Mouse (Mus musculus) embryonic facial prominence, embryonic 15.5 days (tissue): ENCODE measurements around the gene Ift46. TPM values are rescaled to one million over a fixed set of nuclear protein-coding genes. Genes with fewer than 3 reads are reported as not detected.

Experiments used
- ATAC-seq: fragments of 200-750 bp; cut with Nextera tagmentation; 2 replicates; pipeline ENCODE4 v1.8.0; 2017; ENCODE audit warnings: low read depth, moderate TSS enrichment; ENCODE audit not compliant: insufficient number of reproducible peaks, low FRiP score, low TSS enrichment
- H3K27ac ChIP-seq: fragments of 300-500 bp; sonication (generic); replicated peaks from 2 replicates; pipeline ENCODE4 v1.5.1; 2015; ENCODE audit warnings: mild to moderate bottlenecking, inconsistent platforms
- H3K27me3 ChIP-seq: fragments of 300-500 bp; sonication (generic); 2 replicates; pipeline ENCODE4 v1.6.1; 2015; ENCODE audit warnings: inconsistent platforms
- H3K36me3 ChIP-seq: fragments of 300-500 bp; sonication (generic); 2 replicates; pipeline ENCODE4 v1.6.1; 2015; ENCODE audit warnings: mild to moderate bottlenecking, inconsistent platforms
- H3K4me1 ChIP-seq: fragments of 300-500 bp; sonication (generic); 2 replicates; pipeline ENCODE4 v1.6.1; 2015; ENCODE audit warnings: inconsistent platforms
- H3K4me2 ChIP-seq: fragments of 300-500 bp; sonication (generic); replicated peaks from 2 replicates; pipeline ENCODE4 v1.6.1; 2015; ENCODE audit warnings: mild to moderate bottlenecking, inconsistent platforms
- H3K4me3 ChIP-seq: fragments of 300-500 bp; sonication (generic); replicated peaks from 2 replicates; pipeline ENCODE4 v1.5.1; 2015; ENCODE audit warnings: mild to moderate bottlenecking, inconsistent platforms
- H3K9ac ChIP-seq: fragments of 300-500 bp; sonication (generic); 2 replicates; pipeline ENCODE4 v1.6.1; 2015; ENCODE audit warnings: inconsistent platforms
- H3K9me3 ChIP-seq: fragments of 300-500 bp; sonication (generic); replicated peaks from 2 replicates; pipeline ENCODE4 v1.6.1; 2016; ENCODE audit warnings: inconsistent platforms
- WGBS: fragments of 180-500 bp; shearing (Covaris S2); methylation state at CpG from one replicate; pipeline ENCODE4 v1.1.7; 2015; 5-methylcytosine and 5-hydroxymethylcytosine counted together
- polyA plus RNA-seq: library from polyadenylated mRNA; unstranded; fragments of >200 nt; fragmentation: Nextera tagmentation; extraction: Ambion mirVana; gene quantifications from 2 replicates; pipeline ENCODE4 v1.2.1, GENCODE M21; 2015

Ift46 gene
- polyA plus RNA-seq, 1 experiment from 2014 or later: 125 TPM

GRCm38 (mm10) chr9:44792842-44793241 is 25.1 kb downstream of the Ift46 start:
- Histone ChIP-seq H3K9me3 (no peaks in the 10 kb centered on the region), H3K36me3 (peaks cover 44% of the 10 kb centered on the region), H3K4me2 (no peak overlapping the region), H3K4me3 (no peak overlapping the region), H3K27me3 (peaks cover 3% of the 10 kb centered on the region), H3K27ac (no peak overlapping the region; the same call in 1 of the 2 replicates), H3K4me1 (0 out of 2 replicates have a peak, but pooled peaks cover 4% of the 10 kb centered on the region), H3K9ac (no peak overlapping the region)
- ATAC-seq: 0 out of 2 replicates have a peak, but pooled peaks have one; percentile 46
- 53% methylated on average over 9 of the region's 9 CpGs for WGBS

DNA sequence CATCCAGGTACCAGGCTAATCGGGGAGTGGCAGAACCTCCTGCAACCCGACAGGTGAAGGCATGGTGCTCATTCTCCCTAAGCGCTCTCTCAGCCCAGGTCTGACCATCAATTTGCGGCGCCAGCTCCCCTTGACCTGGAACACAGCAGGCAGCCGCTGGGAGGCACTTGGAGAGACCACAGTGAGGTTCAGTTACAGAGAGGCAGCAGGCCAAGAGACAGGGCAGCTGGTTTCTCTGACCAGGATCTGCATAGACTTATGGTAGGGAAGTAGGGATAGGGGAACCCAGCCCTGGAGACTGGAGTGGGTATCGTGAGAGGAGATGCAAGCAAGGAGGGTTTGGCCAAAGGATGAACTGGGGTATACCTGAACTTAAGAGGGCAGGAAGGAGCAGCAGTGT is 30.6 kb downstream of the Ift46 start:
- no peaks in the 10 kb centered on the region for H3K9me3 ChIP-seq
- H3K4me3 ChIP-seq: 0 out of 2 replicates have a peak overlapping the region, but pooled peaks have one; percentile 61
- 46% methylated on average over 7 of the region's 7 CpGs for WGBS
- H3K36me3 ChIP-seq: no peaks in the 10 kb centered on the region
- no peak overlapping the region for H3K27ac ChIP-seq
- no peak for ATAC-seq
- H3K4me2 ChIP-seq: peak overlapping the region; percentile 98
- peaks cover 21% of the 10 kb centered on the region for H3K4me1 ChIP-seq
- H3K27me3 ChIP-seq: peaks cover 18% of the 10 kb centered on the region
- H3K9ac ChIP-seq: no peak overlapping the region

DNA sequence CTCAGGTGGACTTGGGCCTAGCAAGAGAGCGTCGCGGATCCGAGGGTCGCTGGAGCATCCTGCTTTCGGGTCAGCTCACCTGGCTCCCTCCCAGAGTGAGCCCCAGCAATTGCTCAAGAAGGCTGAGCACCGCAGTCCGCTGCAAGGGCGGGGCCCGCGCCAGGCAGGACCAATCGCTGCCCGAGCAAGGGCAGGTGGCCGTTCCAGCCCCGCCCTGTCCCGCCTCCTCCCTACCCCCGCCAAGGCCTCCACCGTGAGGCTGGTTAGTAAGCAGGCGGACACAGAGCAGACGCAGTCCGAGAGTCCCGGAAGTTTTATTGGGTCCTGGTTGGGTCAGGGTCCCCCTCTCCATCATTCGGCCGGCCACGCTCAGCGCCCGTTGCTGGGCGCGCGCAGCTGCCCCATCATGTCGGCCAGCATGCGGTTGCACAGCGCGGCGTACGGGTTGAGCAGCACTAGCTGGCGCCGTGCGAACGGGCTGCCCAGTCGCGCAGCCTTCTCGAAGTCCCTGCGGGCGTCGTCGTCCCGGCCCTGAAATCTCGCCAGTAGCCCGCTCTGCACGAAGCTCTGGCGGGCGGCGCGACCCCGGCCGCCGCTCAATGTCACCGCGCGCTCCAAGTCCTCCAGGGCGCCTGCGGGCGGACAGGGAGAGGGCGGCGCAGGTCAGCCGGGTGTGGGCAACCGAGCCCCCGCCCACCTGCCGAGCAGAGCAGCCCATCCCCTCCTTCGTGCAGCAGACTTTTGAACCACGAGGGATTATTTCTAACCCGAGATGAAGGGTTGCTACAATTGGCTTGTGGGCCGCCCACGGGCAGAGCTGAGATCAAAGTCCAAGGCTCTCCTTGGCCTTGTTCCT is 31.6 kb downstream of the Ift46 start, which contains the start of gene Tmem25:
Tmem25 (minus strand) TSS at position 206 of the 856 bp plus-strand sequence.
- no peaks in the 10 kb centered on the region for H3K36me3 ChIP-seq
- peak within 1 kb of the TSS; percentile 98 for H3K4me2 ChIP-seq
- ATAC-seq: peak; percentile 87
- H3K4me1 ChIP-seq: peaks cover 21% of the 10 kb centered on the region
- H3K9ac ChIP-seq: peak within 1 kb of the TSS; percentile 53
- peaks cover 18% of the 10 kb centered on the region for H3K27me3 ChIP-seq
- H3K9me3 ChIP-seq: no peaks in the 10 kb centered on the region
- peak within 1 kb of the TSS; percentile 61 for H3K4me3 ChIP-seq
- under 1% methylated on average over 75 of the region's 75 CpGs for WGBS
- 0 out of 2 replicates have a peak within 1 kb of the TSS, but pooled peaks have one; percentile 25 for H3K27ac ChIP-seq

DNA sequence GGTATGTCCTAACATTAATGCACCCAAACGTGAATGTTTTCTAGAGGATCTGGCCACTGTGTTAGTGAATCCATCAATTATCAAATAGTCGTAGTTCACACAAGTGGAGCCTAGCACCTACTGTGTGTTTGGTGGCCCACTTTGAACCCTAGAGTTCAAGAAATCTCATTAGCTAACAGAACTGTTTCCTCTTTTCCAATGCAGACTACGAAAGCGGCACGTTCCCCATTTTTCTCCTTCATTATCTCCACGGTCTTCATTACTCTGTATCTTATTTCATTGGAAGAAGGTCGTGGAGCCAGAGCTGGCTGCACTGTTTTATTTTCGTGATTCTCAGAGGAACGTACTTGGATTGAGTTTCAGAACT is 32.2 kb downstream of the Ift46 start:
- 37% methylated on average over 9 of the region's 9 CpGs for WGBS
- Histone ChIP-seq H3K4me1 (peaks cover 21% of the 10 kb centered on the region), H3K9ac (no peak overlapping the region), H3K4me2 (peak overlapping the region; percentile 98), H3K27ac (no peak overlapping the region), H3K27me3 (peaks cover 18% of the 10 kb centered on the region), H3K4me3 (peak overlapping the region; percentile 61), H3K36me3 (peaks cover 5% of the 10 kb centered on the region), H3K9me3 (no peaks in the 10 kb centered on the region)
- ATAC-seq: no peak

DNA sequence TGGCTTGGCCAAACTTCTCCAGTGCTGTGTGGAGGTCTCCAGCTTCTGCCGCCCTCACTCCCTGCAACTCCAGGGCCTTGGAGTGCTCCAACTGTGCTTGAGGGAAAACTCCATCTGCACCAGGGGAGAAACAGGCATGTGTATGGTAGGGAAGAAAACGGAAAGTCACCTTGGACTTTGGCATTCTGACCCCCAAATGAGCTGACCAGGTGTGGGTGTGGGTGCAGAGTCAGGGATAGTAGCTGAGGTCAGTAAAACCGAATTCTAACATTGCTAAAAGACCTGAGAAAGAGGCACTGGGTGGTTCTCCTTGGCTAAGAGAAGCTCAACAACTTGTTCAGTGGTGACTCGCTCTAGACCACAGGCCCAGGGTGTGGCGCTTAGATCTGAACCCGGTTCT is 34.0 kb downstream of the Ift46 start:
- Histone ChIP-seq H3K9ac (no peak overlapping the region), H3K36me3 (peaks cover 20% of the 10 kb centered on the region), H3K9me3 (no peaks in the 10 kb centered on the region), H3K4me1 (peaks cover 21% of the 10 kb centered on the region), H3K27ac (no peak overlapping the region), H3K4me2 (no peak overlapping the region), H3K27me3 (peaks cover 16% of the 10 kb centered on the region), H3K4me3 (no peak overlapping the region)
- no peak for ATAC-seq
- WGBS: 68% methylated on average over 6 of the region's 6 CpGs

DNA sequence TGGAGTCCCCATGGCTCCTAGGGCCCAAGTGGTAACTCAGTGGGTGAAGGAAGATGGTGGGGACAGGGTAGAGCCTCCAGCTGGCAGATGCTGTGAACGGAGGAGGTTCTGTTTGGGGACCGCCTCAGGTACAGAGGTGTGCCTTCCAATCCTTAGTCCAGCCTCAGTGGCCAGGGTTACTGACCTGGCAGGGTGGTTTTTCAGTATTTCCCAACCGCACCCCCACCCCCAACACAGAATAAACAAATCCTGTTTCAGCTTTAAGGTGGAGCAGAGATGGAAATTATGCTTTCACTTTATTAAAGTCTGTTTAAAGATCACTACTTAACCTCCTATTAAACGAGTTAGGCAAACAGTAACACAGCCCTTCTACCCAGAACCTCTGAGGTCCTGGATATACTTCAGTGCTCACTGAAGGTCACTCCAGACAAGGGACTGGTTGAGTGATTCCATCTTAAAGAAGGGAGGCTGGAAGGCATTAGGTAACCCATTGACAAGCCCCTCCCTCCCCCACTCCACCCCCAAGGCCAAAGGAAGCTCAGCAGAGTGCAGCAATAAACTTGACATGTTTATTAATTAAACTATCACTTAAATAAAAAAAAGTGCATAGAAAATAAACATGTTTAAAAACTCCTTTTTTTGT is 35.2 kb downstream of the Ift46 start, which contains the start of gene Ttc36:
Ttc36 (minus strand) TSS at position 265 of the 643 bp plus-strand sequence.
- H3K36me3 ChIP-seq: peaks cover 32% of the 10 kb centered on the region
- no peaks in the 10 kb centered on the region for H3K9me3 ChIP-seq
- H3K4me1 ChIP-seq: peaks cover 21% of the 10 kb centered on the region
- no peak within 1 kb of the TSS for H3K4me3 ChIP-seq
- H3K4me2 ChIP-seq: no peak within 1 kb of the TSS
- peaks cover 14% of the 10 kb centered on the region for H3K27me3 ChIP-seq
- no peak within 1 kb of the TSS for H3K27ac ChIP-seq
- 68% methylated on average over 4 of the region's 4 CpGs for WGBS
- no peak for ATAC-seq
- no peak within 1 kb of the TSS for H3K9ac ChIP-seq

DNA sequence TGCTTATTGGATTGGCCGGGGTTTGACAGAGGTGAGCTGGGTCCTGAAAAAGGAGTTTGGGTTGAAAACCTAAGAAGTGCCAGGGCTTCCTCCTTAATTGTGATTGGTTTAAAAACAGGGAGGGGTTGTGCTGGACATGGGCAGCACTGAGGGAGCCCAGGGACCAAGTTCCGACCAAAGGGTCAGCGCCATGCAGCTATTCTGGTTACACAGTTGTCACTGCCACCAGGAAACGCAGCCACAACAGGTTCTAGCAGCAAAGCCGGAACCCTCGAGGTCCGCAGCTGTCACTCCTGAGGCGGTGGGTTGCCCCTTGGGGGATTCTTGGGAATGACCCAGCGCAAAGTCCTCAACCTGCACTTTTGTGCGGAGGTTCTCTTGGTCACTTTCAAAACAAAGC is 37.0 kb downstream of the Ift46 start:
- no peak for ATAC-seq
- 87% methylated on average over 10 of the region's 10 CpGs for WGBS

DNA sequence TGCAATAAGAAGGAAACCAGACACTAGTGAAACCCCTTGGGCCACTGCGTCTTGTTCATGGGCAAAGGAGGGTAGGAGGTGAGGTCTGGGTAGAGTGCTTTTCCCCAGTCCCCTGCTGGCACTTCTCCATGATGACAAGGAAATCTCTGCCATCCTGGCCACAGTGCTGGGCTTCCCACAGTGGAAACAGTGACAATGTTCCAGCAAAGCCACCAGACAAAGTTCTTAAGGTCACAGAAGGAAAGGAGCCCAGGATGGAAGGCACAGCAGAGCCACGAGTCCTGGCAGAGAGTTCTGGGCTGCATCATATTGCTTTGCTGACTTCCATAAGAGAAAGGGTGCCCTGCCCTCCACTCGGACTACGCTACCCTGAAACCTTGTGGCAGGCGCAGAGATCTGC is 37.8 kb downstream of the Ift46 start:
- 93% methylated on average over 5 of the region's 5 CpGs for WGBS
- no peak overlapping the region for H3K4me2 ChIP-seq
- no peak overlapping the region for H3K9ac ChIP-seq
- no peaks in the 10 kb centered on the region for H3K4me1 ChIP-seq
- no peaks in the 10 kb centered on the region for H3K9me3 ChIP-seq
- ATAC-seq: no peak
- no peak overlapping the region for H3K4me3 ChIP-seq
- H3K27ac ChIP-seq: no peak overlapping the region
- H3K27me3 ChIP-seq: 0 out of 2 replicates have a peak, but pooled peaks cover 3% of the 10 kb centered on the region
- H3K36me3 ChIP-seq: peaks cover 58% of the 10 kb centered on the region

More for the DNA sequence above, 37.0 kb downstream of the Ift46 start:
- no peak overlapping the region for H3K27ac ChIP-seq
- peaks cover 7% of the 10 kb centered on the region for H3K4me1 ChIP-seq
- peaks cover 50% of the 10 kb centered on the region for H3K36me3 ChIP-seq
- H3K4me3 ChIP-seq: no peak overlapping the region
- no peaks in the 10 kb centered on the region for H3K9me3 ChIP-seq
- H3K9ac ChIP-seq: no peak overlapping the region
- 0 out of 2 replicates have a peak, but pooled peaks cover 3% of the 10 kb centered on the region for H3K27me3 ChIP-seq
- H3K4me2 ChIP-seq: no peak overlapping the region

DNA sequence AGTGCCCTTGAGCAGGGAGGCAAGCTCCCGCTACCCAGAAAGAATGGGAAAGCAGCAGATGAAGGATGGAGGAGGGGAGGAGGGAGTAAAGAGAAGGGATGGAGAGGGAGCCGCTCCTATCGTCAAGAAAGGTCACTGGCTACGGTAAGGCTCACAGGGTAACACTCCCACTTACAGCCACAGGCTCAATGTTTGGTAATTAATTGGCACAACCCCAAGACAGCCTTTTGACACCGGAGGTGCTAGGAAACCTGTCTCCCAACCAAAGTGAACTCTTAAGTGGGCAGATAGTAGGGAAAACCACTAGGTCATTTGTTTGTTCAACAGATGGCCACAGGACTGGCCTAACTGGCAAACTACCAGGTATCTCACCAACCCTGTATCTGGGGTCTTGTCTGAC is 39.4 kb downstream of the Ift46 start:
- 60% methylated on average over 5 of the region's 5 CpGs for WGBS
- ATAC-seq: no peak
- H3K9ac ChIP-seq: no peak overlapping the region

GRCm38 (mm10) chr9:44807778-44808177 is 40.1 kb downstream of the Ift46 start:
- Histone ChIP-seq H3K4me1 (no peaks in the 10 kb centered on the region), H3K4me2 (no peak overlapping the region)
- WGBS: 90% methylated on average over 10 of the region's 10 CpGs

More for the DNA sequence above, 39.4 kb downstream of the Ift46 start:
- H3K4me1 ChIP-seq: no peaks in the 10 kb centered on the region
- H3K36me3 ChIP-seq: peaks cover 74% of the 10 kb centered on the region
- no peaks in the 10 kb centered on the region for H3K27me3 ChIP-seq
- no peak overlapping the region for H3K27ac ChIP-seq
- no peak overlapping the region for H3K4me2 ChIP-seq
- no peak overlapping the region for H3K4me3 ChIP-seq
- H3K9me3 ChIP-seq: no peaks in the 10 kb centered on the region

GRCm38 (mm10) chr9:44810316-44810715 is 42.6 kb downstream of the Ift46 start:
- H3K9ac ChIP-seq: no peak overlapping the region
- WGBS: 81% methylated on average over 10 of the region's 10 CpGs
- H3K27me3 ChIP-seq: no peaks in the 10 kb centered on the region
- no peaks in the 10 kb centered on the region for H3K4me1 ChIP-seq
- no peaks in the 10 kb centered on the region for H3K9me3 ChIP-seq
- no peak for ATAC-seq
- no peak overlapping the region for H3K4me3 ChIP-seq
- no peak overlapping the region for H3K27ac ChIP-seq
- H3K36me3 ChIP-seq: peaks cover 96% of the 10 kb centered on the region
- no peak overlapping the region for H3K4me2 ChIP-seq

More at GRCm38 (mm10) chr9:44807778-44808177, 40.1 kb downstream of the Ift46 start:
- Histone ChIP-seq H3K36me3 (peaks cover 79% of the 10 kb centered on the region), H3K27ac (no peak overlapping the region), H3K9ac (no peak overlapping the region), H3K9me3 (no peaks in the 10 kb centered on the region), H3K27me3 (no peaks in the 10 kb centered on the region), H3K4me3 (no peak overlapping the region)
- no peak for ATAC-seq
